Mouse (Mus musculus): ENCODE data around the gene Sdk1. TPM values are rescaled to one million over a fixed set of nuclear protein-coding genes. Genes with fewer than 3 reads are reported as not detected.
A peak's percentile ranks its signal among the peaks of the same experiment; 100 is the strongest.

The Sdk1 gene
- polyA plus RNA-seq, 1 experiment, result 1.6 TPM

GRCm38 (mm10) chr5:141234326-141234725 is 7.0 kb upstream of the Sdk1 start:
- peaks cover 1% of the 10 kb centered on the region; the same call in 1 of the 2 replicates for H3K27me3 ChIP-seq (ENCODE audit: control insufficient read depth, insufficient read depth, low read length, poor library complexity, severe bottlenecking)
- no peak overlapping the region for H3K9ac ChIP-seq (ENCODE audit: low read depth, poor library complexity, severe bottlenecking)
- no peaks in the 10 kb centered on the region for H3K36me3 ChIP-seq (ENCODE audit: control insufficient read depth, insufficient read depth, low read length, poor library complexity, severe bottlenecking)
- H3K4me3 ChIP-seq (ENCODE audit: low read depth, low read length), result no peak overlapping the region
- H3K9me3 ChIP-seq (replicated peaks; ENCODE audit: control insufficient read depth, insufficient read depth, low read length, poor library complexity, severe bottlenecking), result no peaks in the 10 kb centered on the region
- no peak overlapping the region for H3K27ac ChIP-seq (ENCODE audit: insufficient read depth, low read length)
- H3K4me1 ChIP-seq (ENCODE audit: control insufficient read depth, insufficient read depth, low read length), result no peaks in the 10 kb centered on the region
- no peak for TF ChIP-seq CTCF (IDR thresholded peaks at IDR 0.05; ENCODE audit: low read depth, low read length)
- no peak for TF ChIP-seq EP300 (IDR thresholded peaks at IDR 0.05; ENCODE audit: insufficient read depth, low read depth, low read length)
- no peak for TF ChIP-seq POLR2A (IDR thresholded peaks at IDR 0.05; ENCODE audit: insufficient read depth, low read length)

GRCm38 (mm10) chr5:141239401-141239800 is 1.9 kb upstream of the Sdk1 start:
- TF ChIP-seq POLR2A (IDR thresholded peaks at IDR 0.05; ENCODE audit: insufficient read depth, low read length) (no peak), EP300 (IDR thresholded peaks at IDR 0.05; ENCODE audit: insufficient read depth, low read depth, low read length) (no peak), CTCF (IDR thresholded peaks at IDR 0.05; ENCODE audit: low read depth, low read length) (no peak)
- Histone ChIP-seq H3K9ac (ENCODE audit: low read depth, poor library complexity, severe bottlenecking) (no peak overlapping the region), H3K36me3 (ENCODE audit: control insufficient read depth, insufficient read depth, low read length, poor library complexity, severe bottlenecking) (no peaks in the 10 kb centered on the region), H3K4me1 (ENCODE audit: control insufficient read depth, insufficient read depth, low read length) (peaks cover 5% of the 10 kb centered on the region), H3K27me3 (ENCODE audit: control insufficient read depth, insufficient read depth, low read length, poor library complexity, severe bottlenecking) (peaks cover 11% of the 10 kb centered on the region), H3K4me3 (ENCODE audit: low read depth, low read length) (no peak overlapping the region), H3K27ac (ENCODE audit: insufficient read depth, low read length) (no peak overlapping the region), H3K9me3 (replicated peaks; ENCODE audit: control insufficient read depth, insufficient read depth, low read length, poor library complexity, severe bottlenecking) (no peaks in the 10 kb centered on the region; the same call in 1 of the 2 replicates)

- H3K9ac ChIP-seq (ENCODE audit: low read depth, poor library complexity, severe bottlenecking), result no peak overlapping the region
- peaks cover 11% of the 10 kb centered on the region for H3K27me3 ChIP-seq (ENCODE audit: control insufficient read depth, insufficient read depth, low read length, poor library complexity, severe bottlenecking)
- H3K36me3 ChIP-seq (ENCODE audit: control insufficient read depth, insufficient read depth, low read length, poor library complexity, severe bottlenecking), result no peaks in the 10 kb centered on the region
- TF ChIP-seq CTCF (IDR thresholded peaks at IDR 0.05; ENCODE audit: low read depth, low read length) (no peak), EP300 (IDR thresholded peaks at IDR 0.05; ENCODE audit: insufficient read depth, low read depth, low read length) (no peak)
- peaks cover 5% of the 10 kb centered on the region for H3K4me1 ChIP-seq (ENCODE audit: control insufficient read depth, insufficient read depth, low read length)
- H3K27ac ChIP-seq (ENCODE audit: insufficient read depth, low read length), result no peak overlapping the region
- peak overlapping the region; percentile 65 for H3K4me3 ChIP-seq (ENCODE audit: low read depth, low read length)
- H3K9me3 ChIP-seq (replicated peaks; ENCODE audit: control insufficient read depth, insufficient read depth, low read length, poor library complexity, severe bottlenecking), result no peaks in the 10 kb centered on the region; the same call in 1 of the 2 replicates
These were observed 849 bp upstream of the Sdk1 start for GRCm38 (mm10) chr5:141240441-141240840.

- Histone ChIP-seq H3K4me3 (ENCODE audit: low read depth, low read length) (peak overlapping the region; percentile 79), H3K27me3 (ENCODE audit: control insufficient read depth, insufficient read depth, low read length, poor library complexity, severe bottlenecking) (peaks cover 11% of the 10 kb centered on the region), H3K9ac (ENCODE audit: low read depth, poor library complexity, severe bottlenecking) (peak overlapping the region; percentile 98), H3K4me1 (ENCODE audit: control insufficient read depth, insufficient read depth, low read length) (peaks cover 5% of the 10 kb centered on the region), H3K9me3 (replicated peaks; ENCODE audit: control insufficient read depth, insufficient read depth, low read length, poor library complexity, severe bottlenecking) (no peaks in the 10 kb centered on the region; the same call in 1 of the 2 replicates), H3K27ac (ENCODE audit: insufficient read depth, low read length) (no peak overlapping the region), H3K36me3 (ENCODE audit: control insufficient read depth, insufficient read depth, low read length, poor library complexity, severe bottlenecking) (no peaks in the 10 kb centered on the region)
- TF ChIP-seq CTCF (IDR thresholded peaks at IDR 0.05; ENCODE audit: low read depth, low read length) (no peak), POLR2A (IDR thresholded peaks at IDR 0.05; ENCODE audit: insufficient read depth, low read length) (no peak), EP300 (IDR thresholded peaks at IDR 0.05; ENCODE audit: insufficient read depth, low read depth, low read length) (no peak)
These were observed 475 bp downstream of the Sdk1 start for GRCm38 (mm10) chr5:141241645-141242284.

- H3K4me1 ChIP-seq (ENCODE audit: control insufficient read depth, insufficient read depth, low read length), result peaks cover 5% of the 10 kb centered on the region
- H3K4me3 ChIP-seq (ENCODE audit: low read depth, low read length), result no peak overlapping the region
- TF ChIP-seq EP300 (IDR thresholded peaks at IDR 0.05; ENCODE audit: insufficient read depth, low read depth, low read length), result no peak
- TF ChIP-seq POLR2A (IDR thresholded peaks at IDR 0.05; ENCODE audit: insufficient read depth, low read length), result no peak
- TF ChIP-seq CTCF (IDR thresholded peaks at IDR 0.05; ENCODE audit: low read depth, low read length), result no peak
- H3K9ac ChIP-seq (ENCODE audit: low read depth, poor library complexity, severe bottlenecking), result no peak overlapping the region
- no peaks in the 10 kb centered on the region; the same call in 1 of the 2 replicates for H3K9me3 ChIP-seq (replicated peaks; ENCODE audit: control insufficient read depth, insufficient read depth, low read length, poor library complexity, severe bottlenecking)
- H3K36me3 ChIP-seq (ENCODE audit: control insufficient read depth, insufficient read depth, low read length, poor library complexity, severe bottlenecking), result no peaks in the 10 kb centered on the region
- H3K27me3 ChIP-seq (ENCODE audit: control insufficient read depth, insufficient read depth, low read length, poor library complexity, severe bottlenecking), result peaks cover 11% of the 10 kb centered on the region
- no peak overlapping the region for H3K27ac ChIP-seq (ENCODE audit: insufficient read depth, low read length)
These were observed 2.1 kb downstream of the Sdk1 start for GRCm38 (mm10) chr5:141243253-141243965.

- Histone ChIP-seq H3K27me3 (ENCODE audit: control insufficient read depth, insufficient read depth, low read length, poor library complexity, severe bottlenecking) (no peaks in the 10 kb centered on the region), H3K4me3 (ENCODE audit: low read depth, low read length) (no peak overlapping the region), H3K9ac (ENCODE audit: low read depth, poor library complexity, severe bottlenecking) (no peak overlapping the region), H3K27ac (ENCODE audit: insufficient read depth, low read length) (no peak overlapping the region), H3K36me3 (ENCODE audit: control insufficient read depth, insufficient read depth, low read length, poor library complexity, severe bottlenecking) (no peaks in the 10 kb centered on the region), H3K9me3 (replicated peaks; ENCODE audit: control insufficient read depth, insufficient read depth, low read length, poor library complexity, severe bottlenecking) (no peaks in the 10 kb centered on the region), H3K4me1 (ENCODE audit: control insufficient read depth, insufficient read depth, low read length) (no peaks in the 10 kb centered on the region)
- no peak for TF ChIP-seq POLR2A (IDR thresholded peaks at IDR 0.05; ENCODE audit: insufficient read depth, low read length)
- no peak for TF ChIP-seq CTCF (IDR thresholded peaks at IDR 0.05; ENCODE audit: low read depth, low read length)
- TF ChIP-seq EP300 (IDR thresholded peaks at IDR 0.05; ENCODE audit: insufficient read depth, low read depth, low read length), result no peak
These were observed 23.0 kb downstream of the Sdk1 start for GRCm38 (mm10) chr5:141264253-141264652.
